Mouse (Mus musculus): ENCODE measurements around the gene Cnot11. TPM values are rescaled to one million over a fixed set of nuclear protein-coding genes. Genes with fewer than 3 reads are reported as not detected.

The Cnot11 gene
- total and polyA plus RNA-seq, 2 experiments from 2014 or later: 12.7 to 31.7 TPM

DNA sequence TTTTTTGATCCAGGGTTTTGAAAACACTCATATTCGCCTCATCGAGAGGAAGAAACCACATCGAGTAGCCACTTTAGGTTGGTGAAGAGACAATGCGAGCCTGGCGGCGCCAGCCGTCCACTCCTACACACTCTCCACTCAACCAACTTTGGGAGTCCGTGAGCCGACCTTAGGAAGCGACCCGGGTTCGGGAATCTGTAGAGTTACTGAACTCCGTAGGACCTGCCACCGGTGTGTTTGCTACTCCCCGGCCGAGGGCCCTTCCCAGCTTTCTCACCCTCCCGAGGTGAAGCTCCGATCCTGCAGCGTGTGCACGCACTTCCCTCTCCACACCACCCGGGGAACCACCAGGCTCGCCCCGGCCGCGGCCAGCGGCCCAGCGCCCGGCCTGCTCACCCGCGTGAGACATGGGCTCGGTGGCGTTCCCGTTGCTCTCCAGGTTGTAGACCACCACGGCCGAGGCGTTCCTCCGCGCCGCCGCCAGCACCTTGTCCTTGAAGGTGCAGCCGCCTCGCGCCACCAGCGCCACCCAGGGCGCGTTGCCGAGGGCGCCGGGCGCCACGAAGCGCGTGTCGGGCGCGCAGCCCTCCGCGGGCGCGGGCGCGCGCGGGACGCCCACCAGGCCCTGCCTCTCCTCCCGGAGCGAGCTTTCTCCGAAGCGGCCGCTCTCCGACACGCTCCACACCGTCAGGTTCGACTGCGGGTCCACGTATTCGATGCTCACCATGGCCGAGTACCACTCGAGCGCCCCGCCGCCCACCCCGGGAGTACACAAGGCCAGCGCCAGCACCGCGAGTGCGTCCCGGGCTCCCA, 41.8 kb downstream of the Cnot11 start:
- Histone ChIP-seq H3K4me1 (ENCODE audit: insufficient read depth, low read length) (peaks cover 8% of the 10 kb centered on the region), H3K4me2 (ENCODE audit: low read depth, low read length) (peak overlapping the region; percentile 62), H3K9ac (replicated peaks; ENCODE audit: low read length) (peak overlapping the region; percentile 94), H3K36me3 (ENCODE audit: insufficient read depth, low read length) (no peaks in the 10 kb centered on the region), H3K4me3 (ENCODE audit: low read length) (peak overlapping the region; percentile 94), H3K27me3 (ENCODE audit: insufficient read depth, low read length) (no peaks in the 10 kb centered on the region), H3K9me3 (ENCODE audit: low read length) (no peaks in the 10 kb centered on the region), H3K27ac (peak overlapping the region; percentile 97)
- peak; percentile 80 for DNase-seq (ENCODE audit: low spot score)
- peak; percentile 2; the same call in 1 of the 2 replicates for TF ChIP-seq CTCF (IDR thresholded peaks at IDR 0.05; ENCODE audit: low read depth)
- under 1% methylated on average over 83 of the region's 88 CpGs for WGBS
- ATAC-seq: peak; percentile 88

DNA sequence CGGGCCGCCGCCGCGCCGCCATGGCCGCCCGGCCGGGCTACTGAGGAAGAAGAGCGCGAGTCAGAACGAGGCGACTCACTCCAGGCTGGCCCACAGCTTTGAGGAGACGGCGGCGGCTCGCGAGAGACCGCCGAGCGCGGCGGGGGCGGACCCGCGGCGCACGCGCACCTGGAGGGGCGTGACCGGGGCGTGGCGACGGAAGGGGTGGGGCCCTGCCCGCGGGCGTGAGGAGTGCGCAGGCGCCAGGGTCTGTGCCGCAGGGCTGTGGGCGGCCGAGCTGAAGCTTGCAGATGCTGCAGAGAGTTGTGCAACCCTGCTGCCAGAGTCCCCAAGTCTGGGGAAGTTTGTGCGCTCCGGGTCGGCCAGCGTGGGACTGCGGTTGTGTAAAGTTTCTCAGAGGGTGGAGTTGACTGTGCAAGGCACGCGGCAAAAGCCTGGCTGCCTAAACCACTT, 42.5 kb downstream of the Cnot11 start, which contains the start of gene Rnf149:
Rnf149 (minus strand) TSS at position 153 of the 453 bp plus-strand sequence.
- Histone ChIP-seq H3K27ac (peak within 1 kb of the TSS; percentile 97), H3K4me1 (ENCODE audit: insufficient read depth, low read length) (peaks cover 8% of the 10 kb centered on the region), H3K4me3 (ENCODE audit: low read length) (peak within 1 kb of the TSS; percentile 94), H3K36me3 (ENCODE audit: insufficient read depth, low read length) (no peaks in the 10 kb centered on the region), H3K9me3 (ENCODE audit: low read length) (no peaks in the 10 kb centered on the region), H3K27me3 (ENCODE audit: insufficient read depth, low read length) (no peaks in the 10 kb centered on the region), H3K9ac (replicated peaks; ENCODE audit: low read length) (peak within 1 kb of the TSS; percentile 94), H3K4me2 (ENCODE audit: low read depth, low read length) (peak within 1 kb of the TSS; percentile 62)
- no peak for TF ChIP-seq CTCF (IDR thresholded peaks at IDR 0.05; ENCODE audit: low read depth)
- DNase-seq (ENCODE audit: low spot score) (peak; percentile 96), ATAC-seq (peak; percentile 97)
- 1% methylated on average over 49 of the region's 49 CpGs for whole genome bisulfite sequencing

DNA sequence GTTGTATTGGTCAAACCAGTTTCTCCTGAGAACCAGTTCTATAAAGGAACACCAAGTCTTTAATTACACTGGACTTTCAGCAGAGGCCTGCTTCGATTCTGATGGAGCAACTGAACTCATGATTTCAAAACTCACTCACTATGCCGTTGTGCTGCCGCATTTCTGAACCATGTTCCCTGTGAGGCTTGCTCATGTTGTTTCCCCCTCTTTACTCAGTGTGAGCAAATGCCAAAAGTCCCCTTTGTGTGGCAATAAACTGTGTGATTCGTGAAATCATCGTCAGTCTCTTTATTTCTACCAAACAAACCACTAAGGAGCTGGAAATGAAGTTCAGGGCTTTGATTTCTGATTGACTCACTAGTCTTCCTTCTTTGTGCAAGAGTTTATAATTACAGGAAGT, 43.7 kb downstream of the Cnot11 start:
- Histone ChIP-seq H3K4me1 (ENCODE audit: insufficient read depth, low read length) (peaks cover 8% of the 10 kb centered on the region), H3K27me3 (ENCODE audit: insufficient read depth, low read length) (no peaks in the 10 kb centered on the region), H3K27ac (no peak overlapping the region), H3K9ac (replicated peaks; ENCODE audit: low read length) (no peak overlapping the region), H3K9me3 (ENCODE audit: low read length) (no peaks in the 10 kb centered on the region), H3K4me2 (ENCODE audit: low read depth, low read length) (no peak overlapping the region), H3K4me3 (ENCODE audit: low read length) (no peak overlapping the region), H3K36me3 (ENCODE audit: insufficient read depth, low read length) (no peaks in the 10 kb centered on the region)
- no peak for TF ChIP-seq CTCF (IDR thresholded peaks at IDR 0.05; ENCODE audit: low read depth)
- 91% methylated on average over 5 of the region's 5 CpGs for WGBS
- no peak for ATAC-seq
- no peak for DNase-seq (ENCODE audit: low spot score)

- peaks cover 8% of the 10 kb centered on the region for H3K4me1 ChIP-seq (ENCODE audit: insufficient read depth, low read length)
- no peaks in the 10 kb centered on the region for H3K9me3 ChIP-seq (ENCODE audit: low read length)
- no peak for TF ChIP-seq CTCF (IDR thresholded peaks at IDR 0.05; ENCODE audit: low read depth)
- no peak overlapping the region for H3K27ac ChIP-seq
- no peaks in the 10 kb centered on the region for H3K36me3 ChIP-seq (ENCODE audit: insufficient read depth, low read length)
- no peak for DNase-seq (ENCODE audit: low spot score)
- no peak overlapping the region for H3K9ac ChIP-seq (replicated peaks; ENCODE audit: low read length)
- H3K27me3 ChIP-seq (ENCODE audit: insufficient read depth, low read length): no peaks in the 10 kb centered on the region
- H3K4me2 ChIP-seq (ENCODE audit: low read depth, low read length): no peak overlapping the region
- H3K4me3 ChIP-seq (ENCODE audit: low read length): no peak overlapping the region
- 78% methylated on average over 6 of the region's 6 CpGs for WGBS
- ATAC-seq: no peak
These were observed 44.3 kb downstream of the Cnot11 start for GRCm38 (mm10) chr1:39579139-39579538.

DNA sequence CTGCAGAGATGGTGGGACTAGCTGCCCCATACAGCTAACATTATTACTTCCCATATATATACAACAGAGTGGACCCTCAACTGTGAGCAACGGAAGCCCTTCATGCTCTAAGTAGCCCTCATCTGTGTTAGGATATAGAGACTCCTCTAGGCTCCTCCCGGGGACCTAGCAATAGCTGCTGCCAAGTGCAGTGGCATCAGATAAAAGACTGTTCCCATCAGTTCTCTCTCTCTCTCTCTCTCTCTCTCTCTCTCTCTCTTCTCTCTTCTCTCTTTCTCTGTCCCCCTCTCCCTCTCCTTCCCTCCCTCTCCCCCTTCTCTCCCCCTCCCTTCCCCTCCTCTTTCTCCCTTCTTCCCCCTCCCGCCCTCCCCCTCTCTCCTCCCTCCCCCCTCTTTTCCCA, 46.4 kb downstream of the Cnot11 start:
- Histone ChIP-seq H3K36me3 (ENCODE audit: insufficient read depth, low read length) (no peaks in the 10 kb centered on the region), H3K9ac (replicated peaks; ENCODE audit: low read length) (no peak overlapping the region), H3K4me2 (ENCODE audit: low read depth, low read length) (no peak overlapping the region), H3K9me3 (ENCODE audit: low read length) (no peaks in the 10 kb centered on the region), H3K27me3 (ENCODE audit: insufficient read depth, low read length) (no peaks in the 10 kb centered on the region), H3K4me1 (ENCODE audit: insufficient read depth, low read length) (no peaks in the 10 kb centered on the region), H3K4me3 (ENCODE audit: low read length) (no peak overlapping the region), H3K27ac (no peak overlapping the region)
- no peak for TF ChIP-seq CTCF (IDR thresholded peaks at IDR 0.05; ENCODE audit: low read depth)
- DNase-seq (ENCODE audit: low spot score): no peak
- 78% methylated on average over 2 of the region's 3 CpGs for WGBS
- ATAC-seq: no peak

GRCm38 (mm10) chr1:39583173-39583572, 48.4 kb downstream of the Cnot11 start:
- H3K4me1 ChIP-seq (ENCODE audit: insufficient read depth, low read length): no peaks in the 10 kb centered on the region
- no peak overlapping the region for H3K27ac ChIP-seq
- no peak for DNase-seq (ENCODE audit: low spot score)
- H3K9ac ChIP-seq (replicated peaks; ENCODE audit: low read length): no peak overlapping the region
- H3K9me3 ChIP-seq (ENCODE audit: low read length): no peaks in the 10 kb centered on the region
- WGBS: 90% methylated on average over 9 of the region's 9 CpGs
- no peak overlapping the region for H3K4me3 ChIP-seq (ENCODE audit: low read length)
- TF ChIP-seq CTCF (IDR thresholded peaks at IDR 0.05; ENCODE audit: low read depth): no peak
- no peak for ATAC-seq
- no peaks in the 10 kb centered on the region for H3K27me3 ChIP-seq (ENCODE audit: insufficient read depth, low read length)
- H3K36me3 ChIP-seq (ENCODE audit: insufficient read depth, low read length): no peaks in the 10 kb centered on the region
- H3K4me2 ChIP-seq (ENCODE audit: low read depth, low read length): no peak overlapping the region

DNA sequence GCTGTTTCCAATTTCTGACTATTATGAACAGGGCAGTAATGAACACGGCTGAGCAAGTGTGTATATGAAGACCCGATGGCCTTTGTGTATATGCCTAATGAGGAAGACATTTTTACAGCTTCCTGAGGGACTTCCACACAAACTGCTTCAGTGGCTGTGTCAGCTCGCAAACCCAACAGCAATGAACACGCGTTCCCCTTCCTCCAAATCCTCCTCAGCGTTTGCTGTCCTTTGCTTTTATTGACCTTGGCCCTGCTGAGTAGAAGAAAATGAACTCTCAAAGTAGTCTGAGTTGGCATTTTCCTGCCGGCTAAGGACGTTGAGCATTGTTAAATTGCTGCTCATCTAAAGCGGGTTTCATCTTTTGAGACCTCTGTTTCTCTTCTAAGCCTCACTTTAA, 50.6 kb downstream of the Cnot11 start:
- ATAC-seq (no peak), DNase-seq (ENCODE audit: low spot score) (no peak)
- 85% methylated on average over 9 of the region's 9 CpGs for WGBS
- Histone ChIP-seq H3K9ac (replicated peaks; ENCODE audit: low read length) (no peak overlapping the region), H3K36me3 (ENCODE audit: insufficient read depth, low read length) (no peaks in the 10 kb centered on the region), H3K9me3 (ENCODE audit: low read length) (no peaks in the 10 kb centered on the region), H3K27ac (no peak overlapping the region), H3K27me3 (ENCODE audit: insufficient read depth, low read length) (no peaks in the 10 kb centered on the region), H3K4me2 (ENCODE audit: low read depth, low read length) (no peak overlapping the region), H3K4me3 (ENCODE audit: low read length) (no peak overlapping the region), H3K4me1 (ENCODE audit: insufficient read depth, low read length) (no peaks in the 10 kb centered on the region)
- TF ChIP-seq CTCF (IDR thresholded peaks at IDR 0.05; ENCODE audit: low read depth): no peak
